Mouse (Mus musculus) right cerebral cortex, postnatal 10 days (tissue): ENCODE data around the gene Farp1.
A peak's percentile ranks its signal among the peaks of the same experiment; 100 is the strongest.

ENCODE experiments used
- DNase-seq, 2 experiments: peaks; one replicate each; pipeline ENCODE4 v3.0.0; 2021; ENCODE audit warnings: low spot score in 2 of 2

Gene Farp1

DNA sequence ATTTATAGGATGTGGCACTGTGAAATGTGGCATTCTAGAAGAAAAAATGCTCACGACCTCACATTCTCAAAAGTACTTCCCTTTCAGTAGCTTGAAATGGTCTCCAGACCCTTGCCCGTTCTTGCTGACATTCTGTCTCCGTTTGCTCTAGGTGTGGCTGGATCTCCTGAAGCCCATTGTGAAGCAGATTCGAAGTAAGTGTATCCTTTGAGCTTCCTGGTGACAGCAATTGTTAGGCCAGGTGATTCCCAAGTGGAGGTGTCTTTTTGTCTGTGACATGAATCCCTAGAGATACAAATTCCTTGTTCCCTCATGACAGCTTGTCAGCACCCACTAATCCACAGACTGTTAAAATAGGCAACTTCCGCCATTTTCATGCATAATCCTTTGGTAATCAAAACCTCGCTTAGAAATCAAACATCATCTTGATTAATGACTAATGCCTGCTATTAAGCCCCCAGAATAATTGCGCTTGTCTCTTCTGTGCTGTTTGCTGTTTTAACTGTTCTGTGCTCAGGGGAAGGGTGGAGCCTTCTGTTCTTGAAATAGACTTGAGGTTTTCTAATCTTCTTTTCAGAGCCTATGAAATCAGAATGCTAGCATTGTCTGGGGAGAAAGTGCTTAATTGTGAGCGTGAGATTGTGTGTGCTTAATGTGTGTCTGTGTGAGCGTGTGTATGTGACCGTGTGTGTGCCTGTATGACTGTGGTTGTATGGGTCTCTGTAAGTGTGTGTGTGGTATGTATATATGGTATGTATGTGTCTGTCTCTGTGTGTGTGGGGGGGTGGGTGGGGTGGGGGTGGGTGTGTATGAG lies 184.4 kb downstream of the Farp1 start:
- DNase-seq: no peak

DNA sequence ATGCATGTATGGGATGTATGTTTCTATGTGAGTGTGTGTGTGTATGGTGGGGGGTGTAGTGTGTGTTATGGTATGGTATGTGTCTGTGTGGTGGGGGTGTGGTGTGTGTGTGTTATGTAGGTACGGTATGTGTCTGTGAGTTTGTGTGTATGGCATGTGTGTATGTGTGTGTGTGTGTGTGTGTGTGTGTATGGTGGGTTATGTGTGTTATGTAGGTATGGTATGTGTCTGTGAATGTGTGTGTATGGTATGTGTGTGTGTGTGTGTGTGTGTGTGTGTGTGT lies 185.0 kb downstream of the Farp1 start:
- no peak for DNase-seq

DNA sequence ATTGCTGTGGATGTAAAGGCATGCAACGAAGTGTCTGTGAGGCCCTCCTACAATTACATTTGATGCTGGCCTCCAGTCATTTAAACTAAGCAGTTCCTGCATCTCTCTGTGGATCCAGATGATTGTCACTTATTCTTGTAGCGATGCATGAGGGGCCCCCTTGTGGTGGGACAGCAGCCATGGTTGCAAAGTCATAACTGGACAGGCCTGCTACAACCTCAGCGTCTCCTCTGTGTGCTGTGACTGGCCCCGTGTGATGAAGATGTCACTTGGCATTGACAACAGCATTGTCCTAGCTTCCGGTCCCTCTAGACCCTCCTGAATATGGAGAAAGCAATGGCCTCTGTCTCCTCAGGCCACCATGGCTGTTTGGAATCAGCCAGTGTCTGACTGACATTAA lies 185.7 kb downstream of the Farp1 start:
- DNase-seq: peak; percentile 58 to 72

DNA sequence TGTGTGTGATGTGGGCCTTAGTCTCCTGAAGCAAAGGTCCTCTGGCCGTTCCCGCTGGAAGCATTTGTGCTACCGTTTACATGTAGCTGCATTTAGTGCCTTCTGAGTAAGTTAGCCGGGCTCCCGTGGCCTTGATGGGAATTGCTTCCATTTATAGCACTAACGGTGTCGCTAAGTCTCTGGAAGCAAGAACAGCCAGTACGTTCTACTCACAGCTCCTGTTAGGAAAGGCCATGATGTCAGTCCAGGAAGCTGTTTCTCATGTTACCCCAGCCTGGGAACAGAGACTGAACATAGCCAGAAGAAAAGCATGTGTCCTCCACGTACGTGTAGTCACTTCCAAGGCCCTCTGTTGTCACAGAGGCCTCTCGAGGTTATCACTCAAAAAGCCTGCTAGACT lies 190.8 kb downstream of the Farp1 start:
- no peak for DNase-seq

DNA sequence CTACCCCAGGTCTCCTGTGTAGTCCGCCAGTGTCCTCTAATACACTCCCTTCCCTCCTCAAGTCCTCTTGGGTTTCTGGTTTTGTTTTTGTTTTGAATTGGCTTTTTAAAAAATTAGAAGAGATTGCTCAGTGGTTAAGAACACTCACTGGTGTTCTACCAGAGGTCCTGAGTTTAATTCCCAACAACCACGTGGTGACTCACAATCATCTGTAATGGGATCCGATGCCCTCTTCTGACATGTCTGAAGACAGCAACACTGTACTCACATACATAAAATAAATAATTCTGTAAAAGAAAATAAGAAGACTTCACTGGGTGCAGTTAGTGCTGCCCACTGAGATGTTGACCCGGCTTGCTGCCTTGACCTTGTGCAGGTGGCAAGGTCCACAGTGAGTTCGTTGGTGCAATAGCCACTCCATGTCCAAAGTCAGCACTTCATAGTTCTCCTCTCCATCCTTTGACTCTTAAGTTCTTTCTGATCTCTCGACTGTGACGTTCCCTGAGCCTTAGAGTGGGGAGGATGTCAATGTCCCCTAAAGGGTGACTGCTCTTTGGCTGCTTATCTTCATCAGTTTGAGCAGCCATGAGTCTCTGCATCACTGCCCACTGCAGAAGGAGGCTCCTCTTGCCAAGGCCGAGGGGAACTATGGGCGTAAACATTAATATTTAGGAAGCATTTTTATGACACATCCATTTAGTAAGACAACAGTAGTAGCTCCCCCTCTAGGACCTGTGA lies 194.2 kb downstream of the Farp1 start:
- no peak for DNase-seq

DNA sequence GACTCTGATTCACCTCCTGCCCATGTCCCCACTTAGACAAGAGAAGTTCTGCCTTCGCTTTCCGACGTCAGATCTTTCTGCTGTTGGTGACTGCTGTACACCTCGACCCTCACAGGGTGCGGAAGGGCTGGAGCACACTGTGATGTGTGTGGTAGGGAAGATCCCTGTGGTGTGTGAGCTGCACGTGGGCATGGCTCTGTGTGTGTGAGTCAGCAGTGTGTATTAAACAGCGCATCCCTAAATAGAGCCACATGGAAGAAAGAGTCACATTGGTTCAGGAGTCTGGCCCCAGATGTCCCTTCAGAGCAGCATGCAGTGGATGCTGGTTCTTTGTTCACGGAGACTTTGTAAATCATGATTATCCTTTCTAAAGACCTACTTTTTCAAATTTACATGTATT lies 196.2 kb downstream of the Farp1 start:
- no peak for DNase-seq

DNA sequence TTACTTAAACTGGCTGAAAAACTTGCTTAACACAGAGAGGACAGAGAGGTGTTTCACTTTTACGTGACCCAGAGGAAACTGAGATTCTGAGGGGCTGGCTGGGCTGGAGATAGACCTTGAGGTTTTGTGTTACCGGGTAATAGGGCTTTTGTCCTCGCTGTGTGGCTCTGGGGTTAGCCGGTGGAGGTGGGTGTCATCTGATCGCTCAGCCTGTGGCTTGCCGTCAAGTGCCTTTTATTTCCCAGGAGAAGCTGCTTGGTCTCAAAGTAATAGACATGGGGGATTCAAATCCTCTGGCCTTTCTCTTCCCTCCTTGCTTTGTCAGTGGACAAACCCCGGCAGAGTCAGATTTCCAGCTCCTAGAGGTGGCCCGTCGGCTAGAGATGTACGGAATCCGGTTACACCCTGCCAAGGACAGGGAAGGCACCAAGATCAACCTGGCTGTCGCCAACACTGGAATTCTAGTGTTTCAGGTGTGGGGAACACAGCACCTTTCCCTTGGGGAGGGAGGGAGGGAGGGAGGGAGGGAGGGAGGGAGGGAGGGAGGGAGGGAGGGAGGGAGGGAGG lies 199.8 kb downstream of the Farp1 start:
- DNase-seq: no peak

DNA sequence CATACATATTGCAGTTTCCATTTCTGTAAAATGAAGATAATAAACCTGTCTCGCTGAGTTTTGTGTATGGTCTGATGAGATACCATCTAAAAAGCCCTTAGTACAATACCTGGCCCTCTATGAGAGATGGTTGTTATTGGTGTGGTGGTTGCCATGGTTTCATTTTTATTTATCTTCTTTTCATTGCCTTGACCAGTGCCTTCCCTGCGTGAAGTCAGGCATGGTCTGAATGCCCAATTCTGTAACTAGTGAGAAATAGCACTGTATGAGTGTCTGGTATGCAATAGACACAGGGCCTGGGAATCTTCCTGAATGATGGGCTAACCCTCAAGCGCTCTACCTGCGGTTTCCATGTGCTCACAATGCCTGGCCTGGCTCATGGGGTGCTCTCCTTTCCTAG lies 201.7 kb downstream of the Farp1 start:
- no peak for DNase-seq

DNA sequence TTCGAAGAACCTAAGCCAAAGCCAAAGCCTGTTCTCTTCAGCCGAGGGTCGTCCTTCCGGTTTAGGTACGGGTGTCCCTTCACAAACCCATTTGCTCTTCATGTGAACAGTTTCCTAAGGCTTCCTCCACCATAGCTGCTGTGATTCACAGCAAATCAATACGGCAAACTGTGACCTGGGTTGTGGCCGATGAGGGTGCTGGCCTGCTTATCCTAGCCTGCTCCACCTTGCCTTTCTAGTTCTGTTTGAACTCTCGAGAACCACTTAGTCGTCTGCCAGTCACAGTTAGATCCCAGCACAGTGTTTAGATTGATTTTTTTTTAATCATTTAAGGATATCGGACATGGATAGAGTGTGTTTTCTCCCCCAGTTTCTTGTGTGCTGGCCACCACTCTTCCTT lies 203.7 kb downstream of the Farp1 start:
- no peak for DNase-seq

DNA sequence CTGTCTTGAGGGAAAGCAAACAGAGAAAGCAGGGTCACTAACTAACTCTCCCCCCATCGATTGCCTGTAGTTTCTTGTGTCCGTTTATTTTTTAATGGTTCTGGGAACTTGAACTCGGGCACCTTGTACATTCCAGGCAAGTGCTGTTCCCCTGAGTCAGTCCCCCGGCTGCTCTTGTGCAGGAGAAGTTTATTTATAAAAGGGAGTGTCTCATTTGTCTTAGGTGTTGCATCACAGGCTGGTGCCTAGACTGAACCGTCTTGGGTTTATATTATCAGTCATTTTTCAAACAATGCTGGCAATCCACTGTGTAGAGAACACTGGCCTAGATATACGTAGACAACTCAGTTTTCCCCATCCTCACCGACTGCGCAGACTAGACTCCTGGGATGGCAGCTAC lies 204.4 kb downstream of the Farp1 start:
- no peak for DNase-seq

DNA sequence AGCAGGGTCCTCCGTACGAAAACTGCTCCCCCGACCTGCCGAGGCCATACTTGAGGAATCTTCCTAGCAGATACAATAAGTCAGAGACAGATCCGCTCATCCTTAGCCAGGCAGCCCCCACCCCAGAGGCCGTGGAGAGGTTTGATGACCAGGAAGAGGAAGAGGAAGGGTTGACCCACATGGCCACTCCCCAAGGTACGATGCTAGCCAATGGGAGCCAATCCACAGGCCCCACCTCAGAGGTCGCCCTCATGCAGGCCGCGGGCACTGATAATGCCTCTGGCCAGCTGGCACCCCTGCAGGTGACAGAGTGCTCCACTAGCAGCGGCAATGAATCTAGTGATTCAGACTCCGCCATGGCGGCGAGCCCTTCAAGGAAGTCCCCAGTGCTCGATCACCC lies 209.1 kb downstream of the Farp1 start:
- no peak for DNase-seq

DNA sequence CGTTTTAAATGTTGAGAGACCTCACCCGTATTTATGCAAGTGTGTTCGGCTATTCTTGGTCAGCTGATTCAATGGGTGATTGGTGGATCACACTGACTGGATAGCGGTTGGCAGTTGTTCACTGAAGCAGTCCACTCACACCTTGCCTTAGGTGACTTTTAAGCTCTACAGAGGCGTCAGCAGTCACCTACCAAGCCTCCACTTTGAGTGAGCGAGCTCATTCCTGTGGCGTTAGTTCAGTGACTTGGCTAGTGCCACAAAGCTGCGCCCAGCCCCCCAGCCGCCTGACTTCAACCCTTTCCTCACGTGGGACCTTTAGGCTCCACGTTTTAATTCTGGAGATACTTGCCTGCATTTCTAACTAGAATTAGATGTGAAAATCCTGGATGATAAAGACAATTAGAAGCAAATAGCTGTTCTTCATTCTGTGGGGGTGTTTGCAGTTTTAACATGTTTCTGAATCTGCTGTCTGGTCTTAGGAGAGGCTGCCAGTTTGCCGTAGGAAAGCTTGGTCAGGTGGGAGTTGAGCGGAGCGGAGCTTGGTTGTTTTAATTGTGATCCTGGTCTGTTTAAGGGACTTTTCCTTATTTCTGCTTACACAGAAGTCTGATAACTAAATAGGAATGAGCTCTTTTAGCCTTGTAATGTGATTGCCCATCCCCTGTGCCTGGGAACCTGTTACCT lies 211.2 kb downstream of the Farp1 start:
- DNase-seq: no peak

DNA sequence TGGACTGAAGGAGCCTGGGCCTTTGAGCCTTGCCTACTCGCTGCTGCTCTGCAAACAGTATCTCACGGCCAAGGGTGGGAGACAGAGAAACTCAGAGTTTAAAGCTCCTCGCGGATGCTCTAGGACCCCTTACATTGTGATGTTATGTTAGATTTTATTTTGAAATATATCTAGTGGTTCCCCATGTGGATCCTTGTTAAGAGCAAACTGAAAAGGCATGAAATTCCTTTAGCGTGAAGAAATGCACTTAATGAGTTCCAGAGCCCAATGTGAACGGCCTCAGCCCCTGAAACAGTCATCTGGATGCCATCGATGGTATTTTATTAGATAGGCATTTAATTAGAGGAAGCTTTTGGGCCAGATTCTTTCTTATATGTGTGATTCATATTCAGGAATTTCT lies 212.3 kb downstream of the Farp1 start:
- no peak for DNase-seq

DNA sequence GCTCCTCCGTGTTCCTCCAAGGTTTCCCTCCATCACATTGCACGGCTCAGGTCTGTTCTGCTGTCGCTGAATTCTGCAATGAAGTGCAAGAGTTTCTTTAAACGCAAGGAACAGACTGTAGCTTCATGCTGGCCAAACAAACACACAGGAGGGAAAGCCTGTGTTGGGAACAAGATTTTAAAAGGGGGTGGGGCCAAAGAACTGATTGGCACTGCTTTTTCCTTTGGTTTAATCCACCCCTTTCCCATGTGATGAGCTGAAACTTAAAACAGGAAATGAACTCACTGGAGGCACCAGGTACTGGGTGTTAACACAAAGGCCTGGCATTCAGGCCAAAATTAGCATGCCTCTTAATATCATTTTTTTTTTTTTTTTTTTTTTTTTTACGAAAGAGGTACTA lies 213.3 kb downstream of the Farp1 start:
- no peak for DNase-seq

DNA sequence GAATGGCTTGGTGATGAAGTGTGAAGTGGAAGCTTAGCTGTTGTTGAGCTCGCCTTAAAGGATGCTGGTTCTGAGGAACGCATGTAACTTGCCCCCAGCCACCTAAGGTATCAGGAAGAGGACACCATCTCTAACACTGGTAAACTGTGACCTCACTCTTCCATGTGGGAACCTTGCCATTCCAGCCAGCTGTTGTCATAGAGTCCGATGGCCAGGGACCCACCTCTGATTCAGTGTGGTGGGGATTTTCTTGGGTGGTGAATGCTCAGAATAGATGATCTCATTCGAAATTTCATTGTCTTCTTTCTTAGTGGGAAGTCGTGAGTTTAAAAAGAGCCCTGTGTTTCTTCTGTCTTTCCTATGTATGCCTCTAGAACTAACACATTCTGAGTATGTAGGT lies 216.1 kb downstream of the Farp1 start:
- no peak for DNase-seq

DNA sequence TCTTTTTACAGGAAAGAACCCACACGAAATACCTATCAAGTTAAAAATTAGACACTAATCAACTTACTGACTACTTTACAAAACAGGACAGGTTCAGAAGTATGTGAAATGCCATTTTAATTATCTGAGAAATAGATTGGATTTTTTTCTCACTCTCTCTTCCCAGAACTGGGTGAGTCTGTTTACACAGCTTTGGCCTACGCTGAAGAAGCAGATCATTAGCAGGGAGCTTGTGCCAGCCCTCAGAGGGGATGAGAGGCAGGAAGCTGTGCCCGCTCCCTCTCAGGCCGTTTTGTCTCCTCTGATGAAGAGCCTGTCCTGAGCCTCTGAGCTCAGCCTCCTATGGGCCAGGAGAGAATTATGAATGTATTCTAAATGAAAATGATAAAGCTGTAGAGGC lies 216.7 kb downstream of the Farp1 start:
- DNase-seq: no peak

DNA sequence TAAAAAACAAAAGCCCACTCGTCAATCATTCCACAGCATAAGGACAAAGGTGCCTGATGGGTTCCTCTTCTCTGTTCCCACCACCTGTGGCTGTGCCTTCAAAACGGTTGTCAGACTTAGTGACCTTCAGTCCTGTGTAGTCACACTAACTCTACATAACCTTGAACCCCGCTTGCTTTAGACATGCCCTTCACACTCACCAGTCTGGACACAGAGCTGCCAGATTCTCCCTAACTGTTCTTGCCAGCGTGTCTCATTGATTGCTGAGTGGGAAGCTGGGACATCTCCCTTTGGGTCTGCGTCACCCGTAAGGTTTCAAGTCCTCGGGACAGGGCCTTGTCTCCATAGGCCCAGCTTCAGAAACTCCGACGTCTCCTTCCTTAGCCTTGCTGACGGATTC lies 217.5 kb downstream of the Farp1 start:
- no peak for DNase-seq

DNA sequence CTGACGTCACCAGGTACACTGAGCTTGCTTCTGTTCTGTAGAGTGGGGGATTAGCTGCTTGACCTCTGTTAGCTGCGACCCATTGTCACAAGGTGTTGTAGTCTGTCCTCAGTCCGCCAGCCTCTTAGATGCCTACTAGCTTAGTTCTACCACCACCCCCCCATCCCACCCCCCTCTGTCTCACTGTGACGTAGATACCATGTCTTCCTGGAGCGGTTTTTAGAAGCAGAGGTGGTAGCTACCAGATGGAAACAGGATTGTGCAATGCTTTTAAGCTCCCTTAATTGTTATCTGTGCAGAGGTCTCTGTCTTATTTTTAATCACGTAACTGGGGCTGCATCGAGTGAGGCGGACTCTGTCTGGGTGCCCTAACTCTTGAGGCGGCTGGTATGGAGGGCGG lies 219.9 kb downstream of the Farp1 start:
- DNase-seq: no peak

DNA sequence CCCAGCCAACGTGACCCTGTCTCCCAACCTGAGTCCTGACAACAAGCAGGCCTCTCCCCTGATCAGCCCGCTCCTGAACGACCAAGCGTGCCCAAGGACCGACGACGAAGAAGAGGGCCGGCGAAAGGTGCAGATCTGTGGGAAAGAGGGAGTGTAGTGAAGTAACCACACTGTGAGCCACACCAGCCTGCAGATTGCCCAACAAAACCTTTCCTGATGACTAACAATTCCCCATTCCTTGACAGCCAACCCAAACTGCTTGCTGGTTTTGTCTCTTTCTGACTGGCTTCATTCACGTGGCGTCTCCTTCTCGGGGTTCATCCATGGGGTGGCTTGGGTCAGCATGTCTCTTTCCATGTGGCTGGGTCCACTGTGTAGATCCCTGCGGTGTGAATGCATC lies 220.5 kb downstream of the Farp1 start:
- no peak for DNase-seq

DNA sequence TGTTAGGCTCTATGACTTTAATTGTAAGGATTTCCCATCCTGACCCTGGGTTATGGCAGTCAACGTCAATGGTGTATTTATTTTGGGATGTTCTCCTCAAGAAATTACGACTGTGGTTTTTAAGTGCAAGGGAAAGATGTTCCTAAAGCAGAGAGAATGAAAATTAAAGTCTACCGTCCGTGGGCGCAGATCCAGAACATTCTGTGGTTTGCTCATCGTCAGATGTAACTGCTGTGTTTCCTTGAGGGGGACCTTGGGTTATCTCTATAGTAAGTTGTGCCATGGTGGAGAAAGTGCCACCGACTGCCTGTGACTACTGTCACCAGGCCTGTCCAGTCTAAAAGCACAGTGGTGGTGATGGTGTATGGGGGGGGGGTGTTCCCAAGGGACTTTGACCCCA lies 221.9 kb downstream of the Farp1 start:
- DNase-seq: no peak

DNA sequence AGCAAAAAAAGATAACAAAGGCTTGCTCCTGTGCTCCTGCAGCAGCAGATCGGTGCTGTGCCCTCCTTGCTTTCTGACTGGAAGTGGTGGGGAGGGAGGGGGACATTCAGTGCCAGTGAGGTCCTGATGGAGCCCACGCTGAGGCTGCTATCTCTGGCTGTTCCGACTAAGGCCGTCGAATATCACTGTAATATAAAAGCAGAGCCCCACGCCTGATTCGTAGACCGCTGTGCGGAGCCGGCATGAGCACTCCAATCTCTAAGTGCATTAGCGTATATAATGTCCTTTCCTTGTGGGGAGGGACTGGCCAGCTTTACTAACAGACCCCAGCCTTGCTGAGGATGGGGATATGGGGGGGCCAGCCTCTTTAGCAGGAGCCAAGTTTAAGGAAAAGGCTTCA lies 224.3 kb downstream of the Farp1 start:
- no peak for DNase-seq

DNA sequence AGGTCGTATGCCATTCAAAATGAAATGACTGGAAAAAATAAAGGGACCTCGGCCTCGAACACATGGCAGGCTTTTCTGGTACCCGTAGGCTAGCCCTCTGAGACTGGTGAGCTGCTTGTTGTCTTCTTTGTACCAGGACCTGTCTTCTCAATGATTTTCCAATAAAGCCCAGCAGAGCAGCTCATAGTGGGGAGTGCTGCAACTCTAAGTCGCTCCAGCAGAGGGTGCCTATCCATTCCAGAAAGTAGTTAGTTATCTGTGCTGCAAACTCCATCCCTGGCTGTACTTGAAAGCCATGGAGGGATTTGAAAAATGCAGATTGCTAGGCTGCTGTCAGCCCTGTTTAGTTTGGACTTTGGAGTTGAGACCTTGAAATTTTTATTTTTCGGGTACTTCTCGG lies 224.8 kb downstream of the Farp1 start:
- DNase-seq: peak; percentile 71 to 72
